Mouse (Mus musculus) liver, embryonic 11.5 days (tissue): ENCODE data around the gene Rab31. TPM values are rescaled to one million over a fixed set of nuclear protein-coding genes. Genes with fewer than 3 reads are reported as not detected.

ENCODE experiments used
- ATAC-seq: fragments of 200-750 bp; cut with Nextera tagmentation; replicated peaks from 2 replicates; pipeline ENCODE4 v1.8.0; 2017; ENCODE audit warnings: moderate number of reproducible peaks, mild to moderate bottlenecking, moderate TSS enrichment, moderate library complexity; ENCODE audit not compliant: low FRiP score
- DNase-seq: peaks from one replicate; pipeline ENCODE4 v3.0.0-alpha.2; 2017; ENCODE audit warnings: low spot score
- H3K27ac ChIP-seq: fragments of 300-500 bp; sonication (generic); 2 replicates; pipeline ENCODE4 v1.5.1; 2014; ENCODE audit warnings: mild to moderate bottlenecking, low read depth, low read length, control low read depth
- H3K27me3 ChIP-seq: fragments of 300-500 bp; sonication (generic); replicated peaks from 2 replicates; pipeline ENCODE4 v1.6.1; 2014; ENCODE audit warnings: low read length, mixed read lengths; ENCODE audit not compliant: control insufficient read depth, insufficient read depth
- H3K36me3 ChIP-seq: fragments of 300-500 bp; sonication (generic); 2 replicates; pipeline ENCODE4 v1.6.1; 2014; ENCODE audit warnings: mild to moderate bottlenecking, low read length, moderate library complexity, mixed read lengths; ENCODE audit not compliant: control insufficient read depth, insufficient read depth
- H3K4me1 ChIP-seq: fragments of 300-500 bp; sonication (generic); replicated peaks from 2 replicates; pipeline ENCODE4 v1.6.1; 2014; ENCODE audit warnings: low read length, mixed read lengths; ENCODE audit not compliant: control insufficient read depth, insufficient read depth
- H3K4me2 ChIP-seq: fragments of 300-500 bp; sonication (generic); 2 replicates; pipeline ENCODE4 v1.6.1; 2014; ENCODE audit warnings: mild to moderate bottlenecking, control low read depth, moderate library complexity
- H3K4me3 ChIP-seq: fragments of 300-500 bp; sonication (generic); 2 replicates; pipeline ENCODE4 v1.5.1; 2014; ENCODE audit warnings: low read depth, low read length, control low read depth
- H3K9ac ChIP-seq: fragments of 300-500 bp; sonication (generic); 2 replicates; pipeline ENCODE4 v1.6.1; 2014; ENCODE audit warnings: low read depth, low read length, control low read depth
- H3K9me3 ChIP-seq: fragments of 300-500 bp; sonication (generic); 2 replicates; pipeline ENCODE4 v1.6.1; 2016; ENCODE audit warnings: low read length, inconsistent platforms, mixed read lengths; ENCODE audit not compliant: control insufficient read depth
- WGBS: fragments of 180-500 bp; shearing (Covaris S2); extraction: QIAGEN DNeasy Blood & Tissue Kit; methylation state at CpG from one replicate; pipeline ENCODE4 v1.1.7; 2014; 5-methylcytosine and 5-hydroxymethylcytosine counted together
- polyA plus RNA-seq: library from polyadenylated mRNA; unstranded; fragments of >200 nt; fragmentation: Nextera tagmentation; extraction: Ambion mirVana; gene quantifications from 2 replicates; pipeline ENCODE4 v1.2.1, GENCODE M21; 2014

The Rab31 gene
- polyA plus RNA-seq, 1 experiment from 2014 or later: 16.3 TPM

GRCm38 (mm10) chr17:65739874-65740725, 32.5 kb downstream of the Rab31 start:
- DNase-seq: no peak
- WGBS: 73% methylated on average over 15 of the region's 15 CpGs
- H3K4me2 ChIP-seq: no peak overlapping the region

DNA sequence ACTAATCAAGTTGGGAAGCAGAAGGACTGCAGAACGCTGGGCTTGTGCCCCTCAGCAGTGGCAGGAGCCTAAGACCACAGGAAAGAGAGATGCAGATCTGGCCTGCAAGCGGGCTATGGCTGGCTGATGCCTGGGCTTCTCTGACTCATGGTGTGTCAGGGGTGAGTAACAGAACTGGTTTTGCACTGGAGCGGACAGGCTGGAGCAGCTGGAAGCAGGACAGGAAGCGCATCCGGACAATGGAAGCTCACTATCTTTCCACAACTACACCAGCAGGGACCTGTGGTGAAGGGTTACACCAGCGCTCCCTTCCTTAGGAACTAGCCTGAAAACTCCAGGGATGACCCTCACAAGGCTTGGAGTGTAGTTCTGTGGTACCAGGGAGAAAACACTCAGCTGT, 34.9 kb downstream of the Rab31 start:
- Histone ChIP-seq H3K4me3 (no peak overlapping the region), H3K9me3 (no peaks in the 10 kb centered on the region), H3K4me2 (no peak overlapping the region), H3K27me3 (no peaks in the 10 kb centered on the region; the same call in 1 of the 2 replicates), H3K27ac (no peak overlapping the region), H3K9ac (no peak overlapping the region), H3K4me1 (no peaks in the 10 kb centered on the region), H3K36me3 (no peaks in the 10 kb centered on the region)
- ATAC-seq (0 out of 2 replicates have a peak, but pooled peaks have one; percentile 18), DNase-seq (no peak)
- WGBS: 67% methylated on average over 6 of the region's 6 CpGs

More at GRCm38 (mm10) chr17:65739874-65740725, 32.5 kb downstream of the Rab31 start:
- H3K27ac ChIP-seq: no peak overlapping the region; the same call in 1 of the 2 replicates
- no peak overlapping the region for H3K4me3 ChIP-seq
- no peaks in the 10 kb centered on the region for H3K4me1 ChIP-seq
- H3K36me3 ChIP-seq: no peaks in the 10 kb centered on the region
- H3K27me3 ChIP-seq: no peaks in the 10 kb centered on the region; the same call in 1 of the 2 replicates
- no peak overlapping the region for H3K9ac ChIP-seq
- H3K9me3 ChIP-seq: no peaks in the 10 kb centered on the region
- ATAC-seq: no peak; the same call in 1 of the 2 replicates

- 61% methylated on average over 5 of the region's 5 CpGs for WGBS
- no peaks in the 10 kb centered on the region for H3K9me3 ChIP-seq
- no peak overlapping the region for H3K9ac ChIP-seq
- no peak for ATAC-seq
- no peak overlapping the region for H3K4me3 ChIP-seq
- no peak overlapping the region for H3K4me2 ChIP-seq
- no peaks in the 10 kb centered on the region for H3K4me1 ChIP-seq
- no peak overlapping the region for H3K27ac ChIP-seq
- H3K27me3 ChIP-seq: no peaks in the 10 kb centered on the region; the same call in 1 of the 2 replicates
- no peak for DNase-seq
- no peaks in the 10 kb centered on the region for H3K36me3 ChIP-seq
These were observed 35.4 kb downstream of the Rab31 start for GRCm38 (mm10) chr17:65737175-65737574.

- WGBS: 84% methylated on average over 2 of the region's 2 CpGs
- no peak overlapping the region for H3K4me3 ChIP-seq
- no peak overlapping the region for H3K27ac ChIP-seq
- no peak overlapping the region for H3K9ac ChIP-seq
- DNase-seq (no peak), ATAC-seq (no peak)
- no peaks in the 10 kb centered on the region for H3K9me3 ChIP-seq
- no peak overlapping the region for H3K4me2 ChIP-seq
- no peaks in the 10 kb centered on the region for H3K36me3 ChIP-seq
- H3K27me3 ChIP-seq: no peaks in the 10 kb centered on the region
- no peaks in the 10 kb centered on the region for H3K4me1 ChIP-seq
These were observed 37.5 kb downstream of the Rab31 start for GRCm38 (mm10) chr17:65735088-65735487.

GRCm38 (mm10) chr17:65732666-65733065, 39.9 kb downstream of the Rab31 start:
- Histone ChIP-seq H3K9me3 (no peaks in the 10 kb centered on the region), H3K4me1 (no peaks in the 10 kb centered on the region), H3K27ac (no peak overlapping the region), H3K27me3 (no peaks in the 10 kb centered on the region), H3K9ac (no peak overlapping the region), H3K4me2 (no peak overlapping the region), H3K36me3 (no peaks in the 10 kb centered on the region), H3K4me3 (no peak overlapping the region)
- DNase-seq (no peak), ATAC-seq (no peak)
- WGBS: 82% methylated on average over 4 of the region's 4 CpGs

- Histone ChIP-seq H3K36me3 (no peaks in the 10 kb centered on the region), H3K4me2 (no peak overlapping the region), H3K27me3 (no peaks in the 10 kb centered on the region), H3K9ac (no peak overlapping the region), H3K27ac (no peak overlapping the region), H3K4me3 (no peak overlapping the region), H3K4me1 (no peaks in the 10 kb centered on the region), H3K9me3 (no peaks in the 10 kb centered on the region)
- DNase-seq (no peak), ATAC-seq (peak; percentile 29; the same call in 1 of the 2 replicates)
- WGBS: 78% methylated on average over 9 of the region's 9 CpGs
These were observed 40.8 kb downstream of the Rab31 start for GRCm38 (mm10) chr17:65731710-65732109.

GRCm38 (mm10) chr17:65729945-65730741, 42.4 kb downstream of the Rab31 start:
- DNase-seq: no peak
- WGBS: 49% methylated on average over 16 of the region's 16 CpGs
- H3K36me3 ChIP-seq: no peaks in the 10 kb centered on the region
- H3K9me3 ChIP-seq: no peaks in the 10 kb centered on the region
- no peak for ATAC-seq
- 0 out of 2 replicates have a peak overlapping the region, but pooled peaks have one; percentile 5 for H3K27ac ChIP-seq
- no peak overlapping the region for H3K4me2 ChIP-seq
- H3K4me3 ChIP-seq: no peak overlapping the region
- H3K9ac ChIP-seq: no peak overlapping the region
- H3K27me3 ChIP-seq: no peaks in the 10 kb centered on the region
- no peaks in the 10 kb centered on the region for H3K4me1 ChIP-seq

DNA sequence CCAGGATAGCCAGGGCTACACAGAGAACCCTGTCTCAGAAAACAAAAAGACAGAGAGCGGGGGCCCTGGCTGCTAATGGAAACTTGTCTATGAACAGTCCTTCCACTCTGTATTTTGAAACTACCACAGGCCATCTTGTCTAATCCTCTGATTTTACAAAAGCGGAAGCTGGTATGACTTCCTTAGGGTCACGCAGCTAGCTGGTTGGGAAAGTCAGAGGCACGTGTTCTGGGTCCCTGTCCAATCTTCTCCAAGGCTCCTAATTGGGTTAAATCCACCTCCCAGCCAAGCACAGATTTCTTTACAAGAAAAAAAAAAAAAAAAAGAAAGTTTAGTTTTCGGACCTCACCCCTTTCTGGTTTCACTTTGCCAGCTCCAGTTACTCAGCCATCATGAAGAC, 45.8 kb downstream of the Rab31 start:
- Histone ChIP-seq H3K4me2 (no peak overlapping the region), H3K27me3 (no peaks in the 10 kb centered on the region), H3K4me1 (no peaks in the 10 kb centered on the region), H3K27ac (no peak overlapping the region), H3K4me3 (no peak overlapping the region), H3K36me3 (no peaks in the 10 kb centered on the region), H3K9ac (no peak overlapping the region), H3K9me3 (no peaks in the 10 kb centered on the region)
- DNase-seq: no peak
- WGBS: 85% methylated on average over 5 of the region's 5 CpGs
- no peak for ATAC-seq
